Mouse (Mus musculus) heart, embryonic 14.5 days (tissue): ENCODE data around the gene Macrod1. TPM values are rescaled to one million over a fixed set of nuclear protein-coding genes. Genes with fewer than 3 reads are reported as not detected.

ENCODE experiments used
- ATAC-seq: fragments of 200-750 bp; cut with Nextera tagmentation; 2 replicates; pipeline ENCODE4 v1.8.0; 2017; ENCODE audit warnings: low read depth, moderate TSS enrichment; ENCODE audit not compliant: insufficient number of reproducible peaks, insufficient read depth, low FRiP score
- H3K27ac ChIP-seq, 2 experiments: fragments of 200-500 bp in 1 of 2; fragments of 300-500 bp in 1 of 2; sonication (generic) in 1 of 2; replicated peaks in 1 of 2; 2 replicates each; pipeline ENCODE4 v1.5.1; 2012 to 2014; ENCODE audit warnings: low read depth in 2 of 2, low read length in 2 of 2, control low read depth in 1 of 2, mild to moderate bottlenecking in 1 of 2, mixed read lengths in 1 of 2; ENCODE audit not compliant: control insufficient read depth in 1 of 2, insufficient read depth in 1 of 2
- H3K27me3 ChIP-seq: fragments of 300-500 bp; sonication (generic); 2 replicates; pipeline ENCODE4 v1.6.1; 2014; ENCODE audit warnings: mild to moderate bottlenecking, low read length, control low read depth; ENCODE audit not compliant: control insufficient read depth, insufficient read depth
- H3K36me3 ChIP-seq: fragments of 300-500 bp; sonication (generic); 2 replicates; pipeline ENCODE4 v1.6.1; 2014; ENCODE audit warnings: mild to moderate bottlenecking, control low read depth, low read length, mixed read lengths; ENCODE audit not compliant: control insufficient read depth, insufficient read depth
- H3K4me1 ChIP-seq, 2 experiments: fragments of 200-500 bp in 1 of 2; fragments of 300-500 bp in 1 of 2; sonication (generic) in 1 of 2; 2 replicates each; pipeline ENCODE4 v1.6.1; 2012 to 2014; ENCODE audit warnings: low read length in 2 of 2, control low read depth in 1 of 2, mixed read lengths in 1 of 2; ENCODE audit not compliant: control insufficient read depth in 2 of 2, insufficient read depth in 2 of 2
- H3K4me2 ChIP-seq: fragments of 300-500 bp; sonication (generic); 2 replicates; pipeline ENCODE4 v1.6.1; 2014; ENCODE audit warnings: mild to moderate bottlenecking, low read length
- H3K4me3 ChIP-seq, 2 experiments: fragments of 200-500 bp in 1 of 2; fragments of 300-500 bp in 1 of 2; sonication (generic) in 1 of 2; 2 replicates each; pipeline ENCODE4 v1.5.1; 2012 to 2014; ENCODE audit warnings: low read length in 2 of 2, mild to moderate bottlenecking in 2 of 2, control low read depth in 1 of 2, low read depth in 1 of 2, moderate library complexity in 1 of 2; ENCODE audit not compliant: control insufficient read depth in 1 of 2, insufficient read depth in 1 of 2
- H3K9ac ChIP-seq: fragments of 300-500 bp; sonication (generic); 2 replicates; pipeline ENCODE4 v1.6.1; 2014; ENCODE audit warnings: mild to moderate bottlenecking, low read length
- H3K9me3 ChIP-seq: fragments of 300-500 bp; sonication (generic); 2 replicates; pipeline ENCODE4 v1.6.1; 2016; ENCODE audit warnings: low read length, control low read depth; ENCODE audit not compliant: control insufficient read depth
- WGBS: fragments of 180-500 bp; shearing (Covaris S2); extraction: QIAGEN DNeasy Blood & Tissue Kit; methylation state at CpG from one replicate; pipeline ENCODE4 v1.1.7; 2014; 5-methylcytosine and 5-hydroxymethylcytosine counted together
- polyA plus RNA-seq: library from polyadenylated mRNA; unstranded; fragments of >200 nt; fragmentation: Nextera tagmentation; extraction: Ambion mirVana; gene quantifications from 2 replicates; pipeline ENCODE4 v1.2.1, GENCODE M21; 2014

The Macrod1 gene
- polyA plus RNA-seq, 1 experiment from 2014 or later, result 53.0 TPM

- H3K27ac ChIP-seq, result no peak overlapping the region
- peak overlapping the region; percentile 39 to 40 for H3K4me3 ChIP-seq
- ATAC-seq, result no peak
- H3K9me3 ChIP-seq, result no peaks in the 10 kb centered on the region
- no peaks in the 10 kb centered on the region for H3K36me3 ChIP-seq
- H3K4me1 ChIP-seq, result peaks cover 29 to 40% of the 10 kb centered on the region in 2 experiments
- peak overlapping the region; percentile 63 for H3K9ac ChIP-seq
- WGBS, result under 1% methylated on average over 20 of the region's 20 CpGs
- peak overlapping the region; percentile 72 for H3K4me2 ChIP-seq
- H3K27me3 ChIP-seq, result peaks cover 17% of the 10 kb centered on the region
These were observed 87.2 kb downstream of the Macrod1 start for GRCm38 (mm10) chr19:7143854-7144253.

GRCm38 (mm10) chr19:7144458-7144857 is 87.8 kb downstream of the Macrod1 start:
- Histone ChIP-seq H3K36me3 (no peaks in the 10 kb centered on the region), H3K9ac (peak overlapping the region; percentile 63; the same call in 1 of the 2 replicates), H3K9me3 (no peaks in the 10 kb centered on the region), H3K4me2 (peak overlapping the region; percentile 72), H3K4me1 (peaks cover 29 to 40% of the 10 kb centered on the region in 2 experiments), H3K4me3 (peak overlapping the region in 1 of 2 experiments; percentile 39; a peak in 1 of 4 replicates), H3K27ac (no peak overlapping the region), H3K27me3 (peaks cover 17% of the 10 kb centered on the region)
- no peak for ATAC-seq
- WGBS, result 73% methylated on average over 3 of the region's 3 CpGs

GRCm38 (mm10) chr19:7146376-7146775 is 89.8 kb downstream of the Macrod1 start:
- Histone ChIP-seq H3K4me3 (no peak overlapping the region), H3K9me3 (no peaks in the 10 kb centered on the region), H3K27me3 (peaks cover 17% of the 10 kb centered on the region), H3K27ac (no peak overlapping the region), H3K36me3 (no peaks in the 10 kb centered on the region), H3K9ac (no peak overlapping the region), H3K4me2 (no peak overlapping the region), H3K4me1 (peaks cover 28 to 36% of the 10 kb centered on the region in 2 experiments)
- ATAC-seq, result no peak
- 71% methylated on average over 13 of the region's 13 CpGs for WGBS

GRCm38 (mm10) chr19:7148096-7148495 is 91.5 kb downstream of the Macrod1 start:
- ATAC-seq, result no peak
- no peak overlapping the region for H3K9ac ChIP-seq
- 52% methylated on average over 4 of the region's 4 CpGs for WGBS
- H3K9me3 ChIP-seq, result no peaks in the 10 kb centered on the region
- no peaks in the 10 kb centered on the region for H3K36me3 ChIP-seq
- no peak overlapping the region for H3K4me3 ChIP-seq
- no peak overlapping the region for H3K27ac ChIP-seq
- H3K4me1 ChIP-seq, result peaks cover 20 to 23% of the 10 kb centered on the region in 2 experiments
- no peak overlapping the region for H3K4me2 ChIP-seq
- H3K27me3 ChIP-seq, result peaks cover 17% of the 10 kb centered on the region

- H3K4me2 ChIP-seq, result no peak overlapping the region
- H3K4me3 ChIP-seq, result no peak overlapping the region
- peaks cover 20 to 23% of the 10 kb centered on the region in 2 experiments for H3K4me1 ChIP-seq
- no peak overlapping the region for H3K9ac ChIP-seq
- ATAC-seq, result no peak
- no peak overlapping the region for H3K27ac ChIP-seq
- no peaks in the 10 kb centered on the region for H3K36me3 ChIP-seq
- 67% methylated on average over 8 of the region's 8 CpGs for WGBS
- H3K27me3 ChIP-seq, result peaks cover 17% of the 10 kb centered on the region
- H3K9me3 ChIP-seq, result no peaks in the 10 kb centered on the region
These were observed 92.0 kb downstream of the Macrod1 start for GRCm38 (mm10) chr19:7148541-7149085.

GRCm38 (mm10) chr19:7149158-7149685 is 92.6 kb downstream of the Macrod1 start:
- Histone ChIP-seq H3K9ac (no peak overlapping the region), H3K4me3 (no peak overlapping the region), H3K27ac (no peak overlapping the region), H3K9me3 (no peaks in the 10 kb centered on the region), H3K4me2 (no peak overlapping the region), H3K27me3 (peaks cover 16% of the 10 kb centered on the region), H3K36me3 (no peaks in the 10 kb centered on the region), H3K4me1 (peaks cover 14 to 17% of the 10 kb centered on the region in 2 experiments)
- 67% methylated on average over 7 of the region's 7 CpGs for WGBS
- ATAC-seq, result no peak

GRCm38 (mm10) chr19:7151300-7151926 is 94.8 kb downstream of the Macrod1 start:
- H3K27ac ChIP-seq, result no peak overlapping the region
- no peak for ATAC-seq
- H3K9me3 ChIP-seq, result no peaks in the 10 kb centered on the region
- no peaks in the 10 kb centered on the region for H3K36me3 ChIP-seq
- H3K9ac ChIP-seq, result peak overlapping the region; percentile 34; the same call in 1 of the 2 replicates
- H3K4me1 ChIP-seq, result peaks cover 13 to 15% of the 10 kb centered on the region in 2 experiments
- no peaks in the 10 kb centered on the region; the same call in 1 of the 2 replicates for H3K27me3 ChIP-seq
- 87% methylated on average over 7 of the region's 7 CpGs for WGBS
- H3K4me2 ChIP-seq, result no peak overlapping the region
- no peak overlapping the region for H3K4me3 ChIP-seq
